Mouse (Mus musculus): Measurements from ENCODE around the gene Scrg1. TPM values are rescaled to one million over a fixed set of nuclear protein-coding genes. Genes with fewer than 3 reads are reported as not detected.

The Scrg1 gene
- total and polyA plus RNA-seq, 3 experiments: not detected

DNA sequence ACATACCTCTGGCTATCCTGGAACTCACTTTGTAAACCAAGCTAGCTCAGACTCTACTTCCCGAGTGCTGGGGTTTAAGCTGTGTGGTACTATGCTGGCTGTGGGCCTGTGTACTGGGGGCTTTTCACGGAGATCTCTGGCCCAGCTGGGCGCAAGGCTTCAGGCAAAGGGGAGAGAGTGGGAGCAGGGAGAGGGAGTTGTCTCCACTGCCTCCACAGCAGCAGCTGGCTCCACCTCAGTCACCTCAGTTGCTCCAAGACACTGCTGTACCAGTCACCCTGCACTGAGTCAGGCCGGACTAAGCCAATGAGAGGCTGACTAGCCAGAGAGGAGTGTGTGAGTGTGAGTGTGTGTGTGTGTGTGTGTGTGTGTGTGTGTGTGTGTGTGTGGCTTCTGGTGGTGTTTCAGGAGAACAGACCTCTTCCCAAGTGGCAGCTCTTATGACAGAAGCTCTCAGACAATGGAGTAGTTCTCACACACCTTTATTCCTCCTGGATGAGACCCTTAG is 51.9 kb downstream of the Scrg1 start:
- H3K4me1 ChIP-seq (ENCODE audit: control insufficient read depth in 1 of 2, insufficient read depth in 2 of 2, low read length in 2 of 2): no peaks in the 10 kb centered on the region; a peak in 1 of 4 replicates
- H3K9me3 ChIP-seq (replicated peaks; ENCODE audit: insufficient read depth, low read length): no peaks in the 10 kb centered on the region
- no peak overlapping the region for H3K9ac ChIP-seq (ENCODE audit: control insufficient read depth, low read depth, low read length, poor library complexity, severe bottlenecking)
- H3K27me3 ChIP-seq (ENCODE audit: control insufficient read depth in 1 of 2, insufficient read depth in 2 of 2, low read length in 2 of 2): no peaks in the 10 kb centered on the region
- TF ChIP-seq HCFC1 (IDR thresholded peaks at IDR 0.05; ENCODE audit: low read depth, low read length) (no peak), MYC (IDR thresholded peaks at IDR 0.05; ENCODE audit: low read depth, low read length) (no peak), ZC3H11A (IDR thresholded peaks at IDR 0.05; ENCODE audit: low read depth, low read length) (no peak), POLR2AphosphoS2 (IDR thresholded peaks at IDR 0.05; ENCODE audit: low read length) (no peak), ZKSCAN1 (IDR thresholded peaks at IDR 0.05; ENCODE audit: low read depth, low read length) (no peak), TBP (IDR thresholded peaks at IDR 0.05; ENCODE audit: low read depth, low read length) (no peak), GATA1 (IDR thresholded peaks at IDR 0.05; ENCODE audit: low read depth, low read length) (no peak), ELF1 (IDR thresholded peaks at IDR 0.05; ENCODE audit: low read depth, low read length) (no peak), MXI1 (IDR thresholded peaks at IDR 0.05; ENCODE audit: low read depth, low read length) (no peak), MAZ (IDR thresholded peaks at IDR 0.05; ENCODE audit: low read depth, low read length) (no peak), RCOR1 (IDR thresholded peaks at IDR 0.05; ENCODE audit: low read depth, low read length) (no peak), CHD2 (IDR thresholded peaks at IDR 0.05; ENCODE audit: low read length) (no peak), EP300 (IDR thresholded peaks at IDR 0.05; ENCODE audit: low read depth in 1 of 2, low read length in 2 of 2) (no peak), USF2 (IDR thresholded peaks at IDR 0.05; ENCODE audit: borderline replicate concordance in 1 of 2, insufficient read depth in 1 of 2, low read depth in 1 of 2, low read length in 2 of 2) (no peak), NELFE (IDR thresholded peaks at IDR 0.05; ENCODE audit: low read depth, low read length) (no peak), GABPA (IDR thresholded peaks at IDR 0.05; ENCODE audit: low read depth, low read length) (no peak), KAT2A (conservative IDR thresholded peaks at IDR 0.05; ENCODE audit: low read depth, low read length) (no peak)
- no peak for DNase-seq (ENCODE audit: low read depth, low spot score)
- no peak overlapping the region for H3K4me3 ChIP-seq (ENCODE audit: control insufficient read depth in 1 of 2, insufficient read depth in 1 of 2, low read depth in 2 of 2, low read length in 2 of 2)
- H3K79me2 ChIP-seq (ENCODE audit: control insufficient read depth, insufficient read depth, low read length, poor library complexity): peaks cover 11% of the 10 kb centered on the region
- H3K27ac ChIP-seq (ENCODE audit: control insufficient read depth, low read depth, low read length): no peak overlapping the region
- H3K36me3 ChIP-seq (ENCODE audit: control insufficient read depth in 1 of 2, insufficient read depth in 2 of 2, low read length in 2 of 2): peaks cover 0 to 5% of the 10 kb centered on the region in 2 experiments; a peak in 3 of 4 replicates

DNA sequence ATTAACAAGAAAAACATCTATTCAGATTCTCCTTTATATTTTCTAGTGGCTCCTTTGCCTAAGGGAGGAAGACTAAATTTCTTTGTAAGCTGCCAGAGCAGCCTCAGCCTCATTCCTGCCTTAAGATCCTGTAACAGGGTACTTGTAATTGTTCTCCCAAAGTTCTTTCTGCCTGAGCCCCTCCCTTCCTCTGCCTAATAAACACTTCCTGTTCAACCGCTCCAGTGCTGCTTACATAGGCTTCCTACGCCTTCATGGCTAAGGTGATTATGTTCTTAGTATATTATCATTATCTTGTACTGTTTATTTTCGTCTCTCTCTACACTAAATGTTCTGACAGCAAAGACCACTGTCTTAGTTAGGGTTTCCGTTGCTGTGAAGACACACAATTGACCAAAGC is 52.9 kb downstream of the Scrg1 start:
- Histone ChIP-seq H3K4me1 (ENCODE audit: control insufficient read depth in 1 of 2, insufficient read depth in 2 of 2, low read length in 2 of 2) (no peaks in the 10 kb centered on the region), H3K4me3 (ENCODE audit: control insufficient read depth in 1 of 2, insufficient read depth in 1 of 2, low read depth in 2 of 2, low read length in 2 of 2) (no peak overlapping the region), H3K27me3 (ENCODE audit: control insufficient read depth in 1 of 2, insufficient read depth in 2 of 2, low read length in 2 of 2) (no peaks in the 10 kb centered on the region), H3K9me3 (replicated peaks; ENCODE audit: insufficient read depth, low read length) (no peaks in the 10 kb centered on the region), H3K27ac (ENCODE audit: control insufficient read depth, low read depth, low read length) (no peak overlapping the region), H3K9ac (ENCODE audit: control insufficient read depth, low read depth, low read length, poor library complexity, severe bottlenecking) (no peak overlapping the region), H3K79me2 (ENCODE audit: control insufficient read depth, insufficient read depth, low read length, poor library complexity) (peaks cover 19% of the 10 kb centered on the region), H3K36me3 (ENCODE audit: control insufficient read depth in 1 of 2, insufficient read depth in 2 of 2, low read length in 2 of 2) (peaks cover 4 to 8% of the 10 kb centered on the region in 2 experiments)
- TF ChIP-seq NRF1 (IDR thresholded peaks at IDR 0.05; ENCODE audit: insufficient read depth, low read depth, low read length, poor library complexity, severe bottlenecking) (no peak), POLR2AphosphoS2 (IDR thresholded peaks at IDR 0.05; ENCODE audit: low read length) (no peak), GABPA (IDR thresholded peaks at IDR 0.05; ENCODE audit: low read depth, low read length) (no peak), BHLHE40 (IDR thresholded peaks at IDR 0.05; ENCODE audit: borderline replicate concordance, low read depth, low read length) (no peak), MAFK (IDR thresholded peaks at IDR 0.05; ENCODE audit: borderline replicate concordance, low read depth, low read length) (no peak)
- DNase-seq (ENCODE audit: low read depth, low spot score): no peak
